Mouse (Mus musculus) ES-CJ7 (cell line): ENCODE data around the gene Trpm1.

ENCODE experiments used
- DNase-seq: peaks from one replicate; pipeline ENCODE4 v3.0.0; 2011; ENCODE audit warnings: low read depth, low spot score

The Trpm1 gene

DNA sequence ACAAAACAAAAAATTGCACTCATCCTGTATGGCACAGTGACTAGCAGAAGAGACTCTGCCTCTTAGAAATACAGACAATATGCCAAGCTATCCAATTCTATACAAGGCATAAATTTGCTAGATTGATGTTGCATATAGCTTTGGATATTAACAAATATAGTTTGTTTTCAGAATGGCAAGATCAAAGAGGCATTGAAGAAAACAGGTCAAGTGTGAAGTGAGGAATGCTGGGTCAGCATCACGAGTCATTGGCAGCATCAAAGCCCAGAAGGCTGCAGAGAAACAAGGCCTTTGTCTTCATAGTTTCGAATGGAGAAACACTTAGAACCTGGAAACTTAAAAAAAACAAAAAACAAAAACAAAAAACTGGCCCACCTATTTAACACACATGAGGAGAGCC, 78.4 kb downstream of the Trpm1 start:
- DNase-seq = no peak

DNA sequence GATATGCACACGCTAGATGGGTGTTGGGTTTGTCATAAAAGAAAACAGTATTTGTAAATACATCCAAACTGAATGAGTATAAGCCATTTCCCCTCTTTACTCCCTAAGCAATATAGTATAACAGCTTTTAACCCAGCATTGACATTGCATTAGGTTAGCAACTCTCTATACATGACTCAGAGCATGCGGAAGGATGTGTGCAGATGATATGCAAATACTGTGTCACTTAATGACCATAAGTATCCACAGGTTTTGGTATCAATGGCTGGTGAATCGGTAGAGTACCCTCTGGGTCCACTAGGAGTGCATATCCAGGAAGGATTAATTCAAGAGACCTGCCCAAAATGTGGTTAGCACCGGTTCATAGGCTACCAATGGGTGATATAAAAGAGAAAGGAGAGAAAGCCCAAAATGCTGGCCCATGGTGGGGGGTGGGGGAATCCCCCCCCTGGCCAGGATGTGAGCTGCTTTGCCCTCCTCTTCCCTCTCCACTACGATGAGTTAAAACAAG, 80.7 kb downstream of the Trpm1 start:
- DNase-seq = no peak

- no peak for DNase-seq
Observed at GRCm38 (mm10) chr7:64236521-64236920, 82.9 kb downstream of the Trpm1 start.

DNA sequence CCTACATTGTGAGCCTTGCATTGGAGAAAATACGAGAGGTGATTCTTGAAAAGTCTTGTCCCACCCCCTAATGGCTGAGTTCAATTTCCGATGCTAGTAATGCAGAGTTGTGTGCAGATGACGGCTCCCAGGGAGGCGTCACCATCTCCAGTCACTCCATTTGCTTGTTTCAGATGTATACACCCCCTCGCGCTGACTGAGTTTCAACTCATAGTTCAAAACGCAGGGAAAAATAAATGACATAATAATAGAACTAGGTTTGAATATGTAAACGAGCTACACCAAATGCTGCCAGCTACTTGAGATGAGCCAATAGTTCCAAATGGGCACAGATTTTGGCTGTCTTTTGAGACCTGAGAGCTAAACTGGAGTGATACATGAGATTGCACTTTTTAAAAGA, 84.1 kb downstream of the Trpm1 start:
- no peak for DNase-seq

DNA sequence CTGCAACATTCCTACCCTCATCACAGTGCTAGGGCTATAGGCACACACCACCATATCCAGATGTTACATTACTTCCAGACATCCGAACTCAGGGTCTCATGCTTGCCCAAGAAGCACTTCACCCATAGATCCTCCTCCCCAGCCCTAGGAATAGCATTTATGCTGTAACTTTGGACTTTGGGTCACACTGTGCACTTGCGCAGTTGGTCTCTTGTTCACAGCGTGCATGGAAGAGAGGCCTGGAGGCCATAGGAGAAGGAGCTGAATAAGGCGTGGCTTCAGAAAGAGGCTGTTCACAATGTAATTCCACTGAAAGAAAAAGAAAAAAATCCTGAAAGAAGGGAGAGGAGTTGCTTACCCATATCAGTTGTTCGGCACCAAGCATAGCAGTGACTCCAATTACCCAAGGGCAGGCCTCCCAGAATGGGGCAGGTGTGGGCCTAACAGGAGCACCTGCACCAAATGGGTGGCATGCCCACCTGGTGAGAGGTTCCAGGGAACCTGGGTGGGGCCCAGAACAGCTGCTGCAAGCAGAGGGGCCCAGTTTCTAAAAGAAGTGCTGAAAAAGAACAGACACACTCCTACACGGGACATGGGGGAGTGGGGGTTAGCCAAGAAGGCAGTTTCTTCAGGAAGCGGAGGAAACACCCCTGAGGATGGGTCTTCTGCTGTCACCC, 84.9 kb downstream of the Trpm1 start:
- no peak for DNase-seq

DNA sequence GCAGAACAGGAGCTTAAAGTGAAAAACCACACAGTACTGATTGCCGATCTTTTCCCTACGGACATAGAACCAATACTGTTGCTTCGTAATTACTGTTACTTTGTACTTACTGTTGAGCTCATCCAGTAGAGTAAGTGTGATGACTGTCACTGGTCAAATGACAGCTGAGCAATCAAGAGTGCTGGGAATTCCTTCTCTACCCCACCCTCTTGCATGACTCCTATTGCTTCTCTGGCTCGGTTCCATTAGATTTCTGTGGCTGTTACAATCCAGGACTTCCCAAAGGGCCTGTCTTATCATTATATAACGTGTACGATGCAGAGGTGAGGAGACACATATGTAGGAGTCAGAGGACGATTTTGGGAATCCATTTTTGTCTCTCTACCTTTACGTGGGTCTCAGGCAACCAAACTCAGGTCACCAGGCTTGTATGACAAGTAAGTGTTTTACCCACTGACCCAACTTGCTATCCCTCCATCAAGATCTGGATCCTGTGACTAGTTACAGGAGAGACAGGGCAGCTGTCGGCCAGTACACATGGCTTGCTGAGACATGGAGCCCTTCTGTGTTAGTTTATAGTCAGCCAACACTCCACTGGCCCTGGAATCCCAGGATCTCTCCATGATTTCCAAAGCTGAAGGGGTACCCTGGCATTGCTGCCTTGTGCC, 85.6 kb downstream of the Trpm1 start:
- no peak for DNase-seq

- DNase-seq = no peak
Observed at GRCm38 (mm10) chr7:64239806-64240315, 86.2 kb downstream of the Trpm1 start.

DNA sequence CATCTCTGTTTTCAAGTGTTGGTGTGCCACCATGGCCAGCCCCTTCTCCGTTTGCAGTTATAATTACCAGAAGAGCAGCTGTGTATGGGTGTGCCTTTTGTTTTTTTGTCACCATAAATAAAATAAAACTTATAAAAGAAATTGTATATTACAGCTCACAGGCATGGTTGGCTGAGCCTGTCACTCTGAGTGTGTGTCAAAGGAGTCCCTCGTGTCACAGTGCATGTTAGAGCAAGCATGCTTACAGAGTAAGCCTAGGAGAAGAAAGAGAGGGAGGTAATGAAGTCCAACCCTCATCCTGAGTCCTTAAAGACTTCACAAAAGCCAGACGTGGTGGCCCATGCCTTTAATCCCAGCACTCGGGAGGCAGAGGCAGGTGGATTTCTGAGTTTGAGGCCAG, 88.8 kb downstream of the Trpm1 start:
- no peak for DNase-seq

GRCm38 (mm10) chr7:64244371-64244770, 90.7 kb downstream of the Trpm1 start:
- no peak for DNase-seq

DNA sequence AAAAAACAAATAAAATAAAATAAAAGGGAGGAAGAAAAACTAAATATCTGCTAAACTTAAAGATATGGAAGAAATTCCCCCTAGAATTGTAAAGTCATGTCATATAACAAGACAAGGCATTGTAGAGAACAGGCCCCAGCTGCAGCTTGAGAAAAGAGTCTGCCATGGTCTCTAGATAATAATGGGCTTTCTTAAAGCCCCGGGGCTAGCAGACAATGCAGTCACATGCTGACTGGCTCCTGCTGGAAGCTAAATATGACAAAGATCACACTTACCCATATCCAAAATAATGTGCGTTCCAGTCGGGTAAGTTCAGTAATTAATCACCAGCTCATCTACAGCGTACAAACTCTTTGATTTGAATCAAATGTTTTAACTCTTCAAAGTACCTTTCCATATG, 93.1 kb downstream of the Trpm1 start:
- no peak for DNase-seq

DNA sequence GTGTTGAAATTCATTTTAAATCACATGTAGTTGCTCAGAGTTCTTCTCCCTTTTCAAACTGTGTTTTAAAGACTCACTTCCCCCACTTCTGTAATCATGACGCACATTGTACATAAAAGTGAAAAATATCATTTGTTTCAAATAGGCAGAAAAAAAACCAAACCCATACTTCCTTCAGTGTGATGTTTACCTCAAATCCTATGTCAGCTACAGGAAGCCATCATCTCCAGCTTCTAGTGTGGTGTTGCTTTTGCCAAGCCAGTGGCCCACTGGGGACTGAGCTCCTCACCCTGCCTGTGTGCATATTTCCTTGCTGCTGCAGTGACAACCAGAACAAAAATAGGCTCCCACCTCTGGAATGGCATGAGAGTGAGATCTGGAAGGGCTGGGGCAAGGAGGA, 94.7 kb downstream of the Trpm1 start:
- no peak for DNase-seq

DNA sequence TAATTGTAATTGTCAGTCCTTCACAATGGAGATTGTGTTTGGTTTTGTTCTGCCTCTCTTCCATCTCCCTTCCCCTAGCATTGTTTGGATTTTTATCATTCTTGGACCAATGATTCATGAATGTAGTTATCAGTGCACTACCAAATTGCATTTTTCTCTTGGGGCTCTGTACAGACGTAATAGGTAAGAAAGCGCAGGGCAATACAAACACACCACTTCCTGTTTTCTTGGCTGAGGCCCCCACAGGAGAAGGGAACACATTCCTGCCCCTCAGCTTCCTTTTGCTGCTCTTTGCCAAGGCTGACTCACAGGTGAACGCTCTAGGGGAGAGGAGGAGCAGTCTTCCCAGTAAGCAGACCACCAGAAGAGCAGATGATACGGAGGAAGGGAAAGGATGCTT, 96.1 kb downstream of the Trpm1 start:
- DNase-seq = no peak

DNA sequence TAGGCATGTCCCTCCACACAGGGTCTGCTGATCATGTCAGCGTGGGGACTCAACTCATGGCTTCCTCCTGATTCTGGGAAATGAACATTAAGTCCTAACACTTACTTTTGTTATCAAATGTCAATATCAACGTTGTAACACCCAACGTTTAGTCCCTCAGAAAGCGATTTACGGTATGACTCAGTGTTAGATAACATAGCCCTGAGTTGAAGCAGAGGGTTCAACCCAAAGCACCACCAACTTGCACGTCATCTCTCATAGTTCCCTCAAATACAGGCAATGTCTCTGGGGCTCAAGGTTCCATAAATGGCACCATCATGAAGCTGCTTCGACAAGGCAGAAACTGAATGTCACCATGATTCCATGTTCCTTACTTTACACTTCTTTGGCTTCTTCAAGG, 96.8 kb downstream of the Trpm1 start:
- no peak for DNase-seq

- no peak for DNase-seq
Observed at GRCm38 (mm10) chr7:64253736-64254135, 100.1 kb downstream of the Trpm1 start.

GRCm38 (mm10) chr7:64265502-64266279, 112.1 kb downstream of the Trpm1 start:
- no peak for DNase-seq

GRCm38 (mm10) chr7:64266587-64266986, 113.0 kb downstream of the Trpm1 start:
- no peak for DNase-seq

GRCm38 (mm10) chr7:64271926-64272325, 118.3 kb downstream of the Trpm1 start:
- peak; percentile 77 for DNase-seq

GRCm38 (mm10) chr7:64275518-64275917, 121.9 kb downstream of the Trpm1 start:
- DNase-seq = no peak

DNA sequence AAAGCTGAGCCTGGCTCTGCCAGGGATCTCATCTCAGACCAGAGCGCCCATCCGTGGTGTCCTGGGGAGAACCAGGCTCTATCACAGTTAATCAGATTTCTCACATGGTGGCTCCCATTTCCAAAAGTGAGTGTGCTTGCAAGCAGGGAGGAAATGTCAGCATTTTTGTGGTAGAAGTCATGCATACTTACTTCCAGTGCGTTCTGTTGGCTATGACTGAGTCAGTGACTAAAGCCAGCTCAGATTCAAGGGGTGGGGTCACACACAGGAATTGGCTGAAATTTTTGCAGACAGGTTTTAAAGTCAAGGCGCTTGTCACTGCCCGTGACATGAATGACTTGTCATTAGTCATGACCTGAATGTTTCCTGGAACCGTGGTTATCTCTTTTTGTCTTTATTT, 123.3 kb downstream of the Trpm1 start:
- DNase-seq = no peak

- no peak for DNase-seq
Observed at GRCm38 (mm10) chr7:64278526-64278925, 124.9 kb downstream of the Trpm1 start.

DNA sequence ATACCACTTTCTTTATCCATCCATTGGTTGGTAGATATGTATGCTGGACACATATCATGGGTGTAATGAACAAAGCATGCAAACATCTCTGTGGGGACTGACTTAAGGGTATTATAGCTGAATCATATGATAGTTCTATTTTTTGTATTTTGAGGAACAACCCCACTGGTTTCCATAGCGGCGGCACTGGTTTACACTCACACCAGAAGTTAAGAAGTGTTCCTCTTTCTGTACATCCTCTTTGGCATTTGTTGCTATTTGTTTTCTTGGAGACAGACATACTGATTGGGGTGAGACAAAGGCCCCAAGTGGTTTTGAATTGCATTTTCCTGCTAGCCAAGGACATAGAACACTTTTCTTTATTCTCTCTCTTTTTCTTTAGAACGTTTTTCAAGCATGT, 125.9 kb downstream of the Trpm1 start:
- DNase-seq = no peak

- no peak for DNase-seq
Observed at GRCm38 (mm10) chr7:64286566-64286965, 132.9 kb downstream of the Trpm1 start.
